In genomic region chr2:155079500-155080178, GRCm38 (mm10) we compare ENCODE assay signal across 19 mouse cellular contexts. TPM values are rescaled to one million over a fixed set of nuclear protein-coding genes. Genes with fewer than 3 reads are reported as not detected.
DNase-seq lines count a peak whose midpoint lies in the region; ATAC-seq and TF ChIP-seq lines count a peak whose summit lies in the region.
"Had no signal": no experiment of that assay in that cellular context is flagged by ENCODE, and none has a peak within 500 bp of the region (broad histone marks: within the 10 kb centered on the region; RNA-seq: fewer than 3 reads in every experiment).

No protein-coding gene starts in this region.

- H3K27me3 ChIP-seq in forebrain, embryonic 12.5 days = no peaks in the 10 kb centered on the region
- H3K27me3 ChIP-seq in hindbrain, embryonic 11.5 days (ENCODE audit: control insufficient read depth, insufficient read depth, low read length) = no peaks in the 10 kb centered on the region
- H3K27me3 ChIP-seq: neural tube, embryonic 12.5 days had no signal

- H3K9ac ChIP-seq in ES-E14 (ENCODE audit: insufficient read depth, low read depth, low read length, poor library complexity, severe bottlenecking) = no peak overlapping the region
- no peak overlapping the region for H3K9ac ChIP-seq in forebrain, embryonic 12.5 days
- no peak overlapping the region for H3K9ac ChIP-seq in hindbrain, embryonic 11.5 days (ENCODE audit: low read depth, low read length)
- H3K9ac ChIP-seq: lung, embryonic 14.5 days; neural tube, embryonic 12.5 days had no signal

- TF ChIP-seq CTCF in brain, embryonic 14.5 days (IDR thresholded peaks at IDR 0.05; ENCODE audit: borderline replicate concordance, extremely low read depth, insufficient read depth, insufficient read length) = no peak

- in situ Hi-C loops in ES-E14 (cut with MboI; ENCODE audit: low sequenced_read_pairs in 2 of 2, unreplicated experiment in 2 of 2) = no loop called here

- no peak overlapping the region for H3K4me2 ChIP-seq in forebrain, embryonic 12.5 days
- H3K4me2 ChIP-seq in hindbrain, embryonic 11.5 days (replicated peaks; ENCODE audit: low read depth, low read length) = no peak overlapping the region
- H3K4me2 ChIP-seq: heart, embryonic 11.5 days; lung, embryonic 14.5 days; neural tube, embryonic 12.5 days had no signal

- no peak overlapping the region for H3K4me3 ChIP-seq in ES-E14 (ENCODE audit: insufficient read depth in 1 of 2, low read depth in 1 of 2, low read length in 2 of 2, poor library complexity in 1 of 2, severe bottlenecking in 1 of 2)
- no peak overlapping the region for H3K4me3 ChIP-seq in forebrain, embryonic 12.5 days (replicated peaks)
- H3K4me3 ChIP-seq in hindbrain, embryonic 11.5 days (ENCODE audit: low read depth, low read length) = no peak overlapping the region
- H3K4me3 ChIP-seq: neural tube, embryonic 12.5 days had no signal

- WGBS in forebrain, embryonic 12.5 days = 30% methylated on average over 7 of the region's 7 CpGs
- WGBS in hindbrain, embryonic 11.5 days = 36% methylated on average over 7 of the region's 7 CpGs

- H3K4me1 ChIP-seq in ES-E14 (ENCODE audit: control insufficient read depth in 2 of 2, insufficient read depth in 2 of 2, low read length in 2 of 2, poor library complexity in 1 of 2) = peaks cover 9 to 18% of the 10 kb centered on the region in 2 experiments
- H3K4me1 ChIP-seq in forebrain, embryonic 12.5 days = peaks cover 10% of the 10 kb centered on the region
- no peaks in the 10 kb centered on the region for H3K4me1 ChIP-seq in hindbrain, embryonic 11.5 days (replicated peaks; ENCODE audit: control insufficient read depth, insufficient read depth, low read length)

- H3K36me3 ChIP-seq in ES-E14 (ENCODE audit: control insufficient read depth, insufficient read depth, low read length, poor library complexity, severe bottlenecking) = no peaks in the 10 kb centered on the region
- no peaks in the 10 kb centered on the region for H3K36me3 ChIP-seq in forebrain, embryonic 12.5 days (replicated peaks)
- no peaks in the 10 kb centered on the region for H3K36me3 ChIP-seq in hindbrain, embryonic 11.5 days (ENCODE audit: control insufficient read depth, insufficient read depth, low read length)
- H3K36me3 ChIP-seq: neural tube, embryonic 12.5 days had no signal

- H3K9me3 ChIP-seq in ES-E14 (ENCODE audit: control insufficient read depth, insufficient read depth, low read depth, low read length) = no peaks in the 10 kb centered on the region
- no peaks in the 10 kb centered on the region for H3K9me3 ChIP-seq in forebrain, embryonic 12.5 days
- H3K9me3 ChIP-seq in hindbrain, embryonic 11.5 days (ENCODE audit: control insufficient read depth, low read length) = no peaks in the 10 kb centered on the region
- H3K9me3 ChIP-seq: neural tube, embryonic 12.5 days had no signal

- no peak overlapping the region for H3K27ac ChIP-seq in ES-E14 (ENCODE audit: insufficient read depth, low read depth, low read length, poor library complexity, severe bottlenecking)
- H3K27ac ChIP-seq in forebrain, embryonic 12.5 days = no peak overlapping the region
- H3K27ac ChIP-seq in hindbrain, embryonic 11.5 days (ENCODE audit: low read depth, low read length) = no peak overlapping the region
- H3K27ac ChIP-seq: neural tube, embryonic 12.5 days had no signal

- TF ChIP-seq POLR2A in brain, embryonic 14.5 days (IDR thresholded peaks at IDR 0.05; ENCODE audit: borderline replicate concordance, extremely low read depth, insufficient read depth, insufficient read length, poor library complexity, severe bottlenecking) = no peak

- DNase-seq in 3T3-L1 (ENCODE audit: low read depth, low spot score) (peak; percentile 63), ES-E14 (ENCODE audit: low read depth, low spot score) (peak; percentile 75)
- peak; percentile 11 for DNase-seq in brain, embryonic 14.5 days (ENCODE audit: low read depth)
- peak; percentile 27 to 38 for DNase-seq in thymus, postnatal 10 days (ENCODE audit: low spot score in 2 of 2)
- DNase-seq in cerebellum, postnatal 10 days = no peak
- DNase-seq in lung, postnatal 10 days = no peak
- no peak for DNase-seq in hindbrain, embryonic 11.5 days (ENCODE audit: low spot score)
- DNase-seq: adrenal gland, postnatal 14 days; B cell, adult 2 months; cerebellum, postnatal 25 days; gastrocnemius, postnatal 36 days; heart, postnatal 4 days; kidney, postnatal 10 days; lung, embryonic 14.5 days; midbrain, embryonic 14.5 days; right cerebral cortex, postnatal 14 days had no signal

- no peak for ATAC-seq in forebrain, embryonic 12.5 days (ENCODE audit: low FRiP score)
- no peak for ATAC-seq in hindbrain, embryonic 11.5 days (ENCODE audit: low FRiP score)

TF ChIP-seq in ES-E14, 5 proteins besides CTCF, POLR2A, EP300 and RAD21:
- peak; percentile 70 for TF ChIP-seq MAFK (IDR thresholded peaks at IDR 0.05; ENCODE audit: insufficient read depth, low read depth, low read length)
- TF ChIP-seq HCFC1 (IDR thresholded peaks at IDR 0.05; ENCODE audit: borderline replicate concordance, insufficient read depth, low read length) = no peak
- TF ChIP-seq ZNF384 (IDR thresholded peaks at IDR 0.05; ENCODE audit: low read depth, low read length) = peak; percentile 42; the same call in 1 of the 2 replicates
- peak; percentile 46; the same call in 1 of the 2 replicates for TF ChIP-seq CHD2 (IDR thresholded peaks at IDR 0.05; ENCODE audit: low read depth, low read length)
- TF ChIP-seq ZC3H11A (IDR thresholded peaks at IDR 0.05; ENCODE audit: borderline replicate concordance, low read depth, low read length) = no peak

RNA-seq across cellular contexts. Expression of gene Ahcy, which starts 5.3 kb away (rescaled TPM):
- 79.6 and 90.8 TPM in 2 replicates for total RNA-seq in ES-E14 (2012; rRNA removed)
- 73.0 and 87.3 TPM in 2 replicates for polyA plus RNA-seq in brain, embryonic 14.5 days (2012; rRNA removed)
- 61.2 and 62.6 TPM in 2 replicates for polyA plus RNA-seq in forebrain, embryonic 12.5 days (2016; fragmentation: Nextera tagmentation; extraction: Ambion mirVana)
- polyA plus RNA-seq in hindbrain, embryonic 11.5 days (2014; fragmentation: Nextera tagmentation; extraction: Ambion mirVana) = 75.6 and 75.8 TPM in 2 replicates

RNA-seq across cellular contexts. Expression of gene Itch, which starts 53.7 kb away (rescaled TPM):
- 35.4 and 38.7 TPM in 2 replicates for total RNA-seq in ES-E14 (2012; rRNA removed)
- 20.5 and 26.6 TPM in 2 replicates for polyA plus RNA-seq in brain, embryonic 14.5 days (2012; rRNA removed)
- 62.8 and 69.2 TPM in 2 replicates for polyA plus RNA-seq in forebrain, embryonic 12.5 days (2016; fragmentation: Nextera tagmentation; extraction: Ambion mirVana)
- polyA plus RNA-seq in hindbrain, embryonic 11.5 days (2014; fragmentation: Nextera tagmentation; extraction: Ambion mirVana) = 54.1 and 56.6 TPM in 2 replicates

Comparison
In these comparisons a context has a peak if more than half of its experiments do, and no peak if none do; other contexts are left out.
1. DNase-seq: peak in 3T3-L1 (single experiment), ES-E14 (single experiment), brain, embryonic 14.5 days (single experiment) and thymus, postnatal 10 days (2 of 2); none in cerebellum, postnatal 10 days (0 of 2), lung, postnatal 10 days (single experiment) and hindbrain, embryonic 11.5 days (single experiment).